Mouse (Mus musculus) heart, postnatal 10 days (tissue): ENCODE results near the gene Foxp1. TPM values are rescaled to one million over a fixed set of nuclear protein-coding genes. Genes with fewer than 3 reads are reported as not detected.

Source experiments
- DNase-seq, 2 experiments: peaks; one replicate each; pipeline ENCODE4 v3.0.0; 2021
- intact Hi-C: fragments of 180-260 bp; cut with DNase I; formaldehyde crosslinking; loops from one replicate; pipeline ENCODE4 v1.15.1; 2025
- total RNA-seq, 2 experiments: library from RNA; stranded (reverse); gene quantifications; 2 replicates each; pipeline ENCODE4 v1.2.3; 2021

The Foxp1 gene
- total RNA-seq, 2 experiments from 2014 or later: 52.4 to 60.6 TPM

GRCm38 (mm10) chr6:99521038-99521640 is 1.4 kb downstream of the Foxp1 start:
- peak; percentile 68 to 75 for DNase-seq
- intact Hi-C loops: loop anchor here (2.0 to 5.0 kb wide), 8 partner anchors 36 to 564 kb away; no protein-coding TSS in a partner anchor

- no peak for DNase-seq
- intact Hi-C loops: loop anchor here (2.0 to 5.0 kb wide), 8 partner anchors 36 to 563 kb away; no protein-coding TSS in a partner anchor
Measured at GRCm38 (mm10) chr6:99520676-99521037, 1.9 kb downstream of the Foxp1 start.

- DNase-seq: peak; percentile 39 to 47
- intact Hi-C loops: loop anchor here (2.0 to 5.0 kb wide), 8 partner anchors 35 to 563 kb away; no protein-coding TSS in a partner anchor
Measured at GRCm38 (mm10) chr6:99519806-99520675, 2.5 kb downstream of the Foxp1 start.

- no peak for DNase-seq
- intact Hi-C loops: no loop called here
Measured at GRCm38 (mm10) chr6:99519052-99519451, 3.5 kb downstream of the Foxp1 start.

- no peak for DNase-seq
- intact Hi-C loops: no loop called here
Measured at GRCm38 (mm10) chr6:99515667-99516199, 6.8 kb downstream of the Foxp1 start.

GRCm38 (mm10) chr6:99511862-99512261 is 10.7 kb downstream of the Foxp1 start:
- no peak for DNase-seq
- intact Hi-C loops: no loop called here

- peak; percentile 54 to 63 for DNase-seq
- intact Hi-C loops: no loop called here
Measured at GRCm38 (mm10) chr6:99509189-99509592, 13.3 kb downstream of the Foxp1 start.

- intact Hi-C loops: no loop called here
- no peak for DNase-seq
Measured at GRCm38 (mm10) chr6:99506816-99507215, 15.7 kb downstream of the Foxp1 start.

- no peak for DNase-seq
- intact Hi-C loops: no loop called here
Measured at GRCm38 (mm10) chr6:99503741-99504140, 18.8 kb downstream of the Foxp1 start.

- intact Hi-C loops: no loop called here
- DNase-seq: no peak
Measured at GRCm38 (mm10) chr6:99502727-99503126, 19.8 kb downstream of the Foxp1 start.

GRCm38 (mm10) chr6:99502314-99502713 is 20.2 kb downstream of the Foxp1 start:
- DNase-seq: no peak
- intact Hi-C loops: no loop called here

GRCm38 (mm10) chr6:99500570-99501270 is 21.8 kb downstream of the Foxp1 start:
- no peak for DNase-seq
- intact Hi-C loops: no loop called here

GRCm38 (mm10) chr6:99498082-99498481 is 24.4 kb downstream of the Foxp1 start:
- no peak for DNase-seq
- intact Hi-C loops: no loop called here

GRCm38 (mm10) chr6:99496114-99496513 is 26.4 kb downstream of the Foxp1 start:
- intact Hi-C loops: no loop called here
- DNase-seq: no peak

- no peak for DNase-seq
- intact Hi-C loops: no loop called here
Measured at GRCm38 (mm10) chr6:99492937-99493336, 29.6 kb downstream of the Foxp1 start.

- no peak for DNase-seq
- intact Hi-C loops: no loop called here
Measured at GRCm38 (mm10) chr6:99491979-99492544, 30.5 kb downstream of the Foxp1 start.

- DNase-seq: no peak
Measured at GRCm38 (mm10) chr6:99491146-99491545, 31.4 kb downstream of the Foxp1 start.

GRCm38 (mm10) chr6:99489900-99490648 is 32.4 kb downstream of the Foxp1 start:
- intact Hi-C loops: no loop called here
- no peak for DNase-seq

More at GRCm38 (mm10) chr6:99491146-99491545, 31.4 kb downstream of the Foxp1 start:
- intact Hi-C loops: no loop called here

- intact Hi-C loops: no loop called here
- DNase-seq: no peak
Measured at GRCm38 (mm10) chr6:99489423-99489822, 33.1 kb downstream of the Foxp1 start.
